Mouse (Mus musculus) lung, embryonic 15.5 days (tissue): Measurements from ENCODE around the gene Itpr2. TPM values are rescaled to one million over a fixed set of nuclear protein-coding genes. Genes with fewer than 3 reads are reported as not detected.
A peak's percentile ranks its signal among the peaks of the same experiment; 100 is the strongest.

Experiments used
- ATAC-seq: fragments of 200-750 bp; cut with Nextera tagmentation; 2 replicates; pipeline ENCODE4 v1.8.0; 2017; ENCODE audit warnings: moderate number of reproducible peaks, borderline replicate concordance; ENCODE audit not compliant: low FRiP score, low TSS enrichment; ENCODE audit errors: extremely low read depth
- H3K27ac ChIP-seq: fragments of 300-500 bp; sonication (generic); 2 replicates; pipeline ENCODE4 v1.5.1; 2015; ENCODE audit warnings: moderate library complexity, mild to moderate bottlenecking, inconsistent platforms
- H3K27me3 ChIP-seq: fragments of 300-500 bp; sonication (generic); 2 replicates; pipeline ENCODE4 v1.6.1; 2015; ENCODE audit warnings: inconsistent platforms
- H3K36me3 ChIP-seq: fragments of 300-500 bp; sonication (generic); 2 replicates; pipeline ENCODE4 v1.6.1; 2015; ENCODE audit warnings: inconsistent platforms
- H3K4me1 ChIP-seq: fragments of 300-500 bp; sonication (generic); 2 replicates; pipeline ENCODE4 v1.6.1; 2015; ENCODE audit warnings: inconsistent platforms
- H3K4me2 ChIP-seq: fragments of 300-500 bp; sonication (generic); 2 replicates; pipeline ENCODE4 v1.6.1; 2015; ENCODE audit warnings: inconsistent platforms, mild to moderate bottlenecking, moderate library complexity
- H3K4me3 ChIP-seq: fragments of 300-500 bp; sonication (generic); 2 replicates; pipeline ENCODE4 v1.5.1; 2015; ENCODE audit warnings: mild to moderate bottlenecking, inconsistent platforms
- H3K9ac ChIP-seq: fragments of 300-500 bp; sonication (generic); 2 replicates; pipeline ENCODE4 v1.6.1; 2015; ENCODE audit warnings: inconsistent platforms
- H3K9me3 ChIP-seq: fragments of 300-500 bp; sonication (generic); 2 replicates; pipeline ENCODE4 v1.6.1; 2016; ENCODE audit warnings: inconsistent platforms
- WGBS: fragments of 180-500 bp; shearing (Covaris S2); methylation state at CpG from one replicate; pipeline ENCODE4 v1.1.7; 2015; 5-methylcytosine and 5-hydroxymethylcytosine counted together
- polyA plus RNA-seq: library from polyadenylated mRNA; unstranded; fragments of >200 nt; fragmentation: Nextera tagmentation; extraction: Ambion mirVana; gene quantifications from 2 replicates; pipeline ENCODE4 v1.2.1, GENCODE M21; 2015

Itpr2 gene
- polyA plus RNA-seq, 1 experiment from 2014 or later: 18.8 TPM

DNA sequence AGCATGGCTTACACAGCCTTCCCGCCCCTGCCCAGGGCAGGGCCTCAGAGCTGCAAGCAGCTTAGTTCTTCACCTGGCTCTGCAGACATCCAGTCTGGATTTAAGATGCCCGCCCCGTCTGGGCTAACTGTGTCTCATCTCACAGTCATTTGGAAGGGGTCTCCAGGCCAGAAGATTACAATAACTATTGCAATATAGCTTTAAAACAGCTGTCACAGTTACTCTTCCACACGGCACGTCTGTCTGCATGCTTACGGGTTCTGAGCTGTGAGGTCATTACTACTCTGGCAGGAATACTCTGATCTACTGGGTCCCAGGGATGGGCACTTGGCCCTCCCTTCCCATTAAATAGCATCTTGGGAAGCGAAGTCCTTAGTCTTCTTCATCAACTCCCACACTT lies 393.3 kb downstream of the Itpr2 start:
- no peak overlapping the region for H3K4me3 ChIP-seq
- no peaks in the 10 kb centered on the region for H3K36me3 ChIP-seq
- H3K9ac ChIP-seq: no peak overlapping the region
- no peak for ATAC-seq
- 53% methylated on average over 7 of the region's 7 CpGs for WGBS
- H3K4me2 ChIP-seq: no peak overlapping the region
- no peak overlapping the region for H3K27ac ChIP-seq
- no peaks in the 10 kb centered on the region for H3K27me3 ChIP-seq
- H3K4me1 ChIP-seq: peaks cover 14% of the 10 kb centered on the region
- no peaks in the 10 kb centered on the region for H3K9me3 ChIP-seq

DNA sequence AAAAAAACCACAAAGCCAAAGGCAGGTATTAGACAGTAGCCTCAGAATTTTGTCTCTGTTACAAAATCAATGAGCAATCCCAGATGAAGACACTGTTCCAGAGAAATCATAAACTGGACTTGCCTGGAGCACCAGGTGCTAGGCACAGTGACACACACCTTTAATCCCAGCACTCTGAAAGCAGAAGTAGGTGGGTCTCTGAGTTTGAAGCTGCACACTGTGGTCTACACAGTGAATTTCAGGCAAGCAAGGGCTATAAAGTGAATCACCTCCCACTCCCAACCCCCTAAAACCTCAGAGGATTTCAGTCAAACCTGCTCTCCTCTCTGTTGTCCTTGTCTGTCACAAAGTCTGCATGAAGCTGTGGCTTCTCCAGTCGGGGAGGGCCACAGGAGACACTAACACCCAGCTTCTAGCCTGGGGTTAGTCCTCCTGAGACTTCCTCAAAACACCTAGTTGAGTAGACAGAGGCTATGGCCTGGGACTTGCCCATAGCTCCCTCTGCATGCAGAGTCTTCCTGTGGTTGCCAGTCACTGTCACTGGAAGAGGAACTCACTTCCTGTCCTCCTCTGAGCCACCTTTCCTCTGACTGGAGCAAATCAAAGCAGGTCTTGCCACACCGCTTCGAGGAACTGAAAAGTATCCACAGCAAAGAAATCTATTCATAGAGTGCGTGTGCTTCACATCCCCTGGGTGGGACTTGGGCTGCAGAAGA lies 394.7 kb downstream of the Itpr2 start:
- no peak overlapping the region for H3K4me3 ChIP-seq
- no peak overlapping the region for H3K4me2 ChIP-seq
- H3K27ac ChIP-seq: no peak overlapping the region
- no peak overlapping the region for H3K9ac ChIP-seq
- H3K27me3 ChIP-seq: no peaks in the 10 kb centered on the region
- ATAC-seq: no peak
- WGBS: 82% methylated on average over 4 of the region's 4 CpGs
- no peaks in the 10 kb centered on the region for H3K36me3 ChIP-seq
- H3K4me1 ChIP-seq: peaks cover 6% of the 10 kb centered on the region
- no peaks in the 10 kb centered on the region for H3K9me3 ChIP-seq

DNA sequence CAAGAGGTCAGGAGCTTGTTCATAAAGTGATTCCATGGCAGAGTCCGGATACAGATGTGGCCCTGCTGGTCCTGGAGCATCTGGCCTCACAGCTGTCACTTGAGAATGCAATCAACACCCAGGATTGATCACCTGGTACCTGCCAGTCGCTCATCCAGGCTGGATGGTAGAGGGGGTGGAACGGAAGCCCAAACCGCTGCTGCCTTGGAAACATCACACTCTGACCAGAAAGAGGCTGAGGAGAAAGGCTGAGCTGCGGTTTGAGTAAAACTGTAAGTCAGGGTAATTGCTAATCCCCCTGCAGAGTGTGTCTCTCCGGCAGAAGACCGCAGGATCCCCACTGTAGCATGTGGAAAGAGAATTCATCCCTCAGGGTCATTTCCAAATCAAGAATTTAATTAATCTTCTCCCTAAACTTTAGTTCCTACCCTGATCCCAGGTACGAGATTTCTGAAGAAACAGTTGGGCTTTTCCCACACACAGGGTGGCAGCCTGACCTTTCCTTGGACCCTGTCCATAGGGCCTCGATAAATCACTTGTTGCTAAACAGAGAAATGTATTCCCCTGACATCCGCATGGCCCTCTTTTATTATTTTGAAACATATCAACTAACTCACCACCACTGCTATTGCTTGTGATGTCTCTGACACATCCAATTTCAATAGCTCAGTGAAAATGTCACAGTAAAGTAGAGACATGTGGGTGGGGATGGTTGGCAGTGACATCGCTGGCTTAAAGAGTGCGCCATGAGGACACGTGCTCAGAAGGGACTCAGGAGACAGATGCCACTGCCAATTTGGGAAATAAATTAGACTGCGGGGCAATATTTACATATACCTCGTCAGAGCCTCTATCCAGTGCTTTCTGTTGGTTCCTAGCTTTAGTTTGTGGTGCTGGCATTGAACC lies 418.7 kb downstream of the Itpr2 start:
- H3K4me1 ChIP-seq: peaks cover 10% of the 10 kb centered on the region; the same call in 1 of the 2 replicates
- no peak overlapping the region for H3K4me3 ChIP-seq
- no peak overlapping the region for H3K27ac ChIP-seq
- WGBS: 50% methylated on average over 15 of the region's 15 CpGs
- H3K36me3 ChIP-seq: no peaks in the 10 kb centered on the region
- ATAC-seq: no peak
- H3K9ac ChIP-seq: no peak overlapping the region
- no peak overlapping the region for H3K4me2 ChIP-seq
- H3K9me3 ChIP-seq: no peaks in the 10 kb centered on the region
- no peaks in the 10 kb centered on the region for H3K27me3 ChIP-seq

DNA sequence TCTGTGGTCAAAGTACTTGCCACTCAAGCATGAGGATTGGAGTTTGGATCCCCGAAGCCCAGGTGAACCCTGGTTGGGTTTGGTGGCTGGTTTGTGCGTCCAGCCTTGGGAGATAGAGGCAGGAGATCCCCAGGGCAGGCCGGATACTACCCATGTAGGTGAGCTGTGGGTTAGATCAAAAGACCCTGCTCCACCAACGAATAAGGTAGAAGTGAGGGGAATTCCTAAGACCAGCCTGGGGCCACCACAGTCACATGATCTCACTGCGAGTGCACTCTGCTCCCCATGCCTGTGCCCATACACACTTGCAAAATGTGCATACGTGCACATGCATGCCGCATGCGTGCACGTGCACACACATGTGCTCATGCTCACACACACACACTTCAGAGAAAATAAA lies 419.5 kb downstream of the Itpr2 start:
- H3K36me3 ChIP-seq: no peaks in the 10 kb centered on the region
- H3K4me3 ChIP-seq: no peak overlapping the region
- H3K9ac ChIP-seq: no peak overlapping the region
- ATAC-seq: no peak
- no peaks in the 10 kb centered on the region for H3K9me3 ChIP-seq
- no peak overlapping the region for H3K4me2 ChIP-seq
- no peak overlapping the region for H3K27ac ChIP-seq
- no peaks in the 10 kb centered on the region for H3K27me3 ChIP-seq
- H3K4me1 ChIP-seq: peaks cover 10% of the 10 kb centered on the region; the same call in 1 of the 2 replicates
- 83% methylated on average over 9 of the region's 9 CpGs for WGBS

DNA sequence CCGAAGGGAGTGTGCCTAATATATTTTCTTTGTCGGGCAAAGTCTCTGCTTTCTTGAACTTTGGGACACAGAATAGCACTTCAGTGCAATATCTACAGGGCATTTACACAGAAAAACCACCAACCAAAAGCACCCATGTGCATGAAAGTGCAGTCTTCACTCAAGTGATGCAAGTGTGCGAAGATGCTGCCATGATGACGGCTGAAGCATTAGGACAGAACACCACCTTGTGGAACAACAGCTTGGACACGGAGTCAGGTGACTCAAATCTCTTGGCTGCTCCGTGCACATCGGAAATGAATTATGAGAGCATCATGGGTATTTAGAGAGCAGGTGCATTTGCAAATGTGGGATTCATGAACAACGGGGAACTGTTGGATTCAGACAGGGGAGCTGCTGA lies 420.4 kb downstream of the Itpr2 start:
- H3K36me3 ChIP-seq: no peaks in the 10 kb centered on the region
- WGBS: 84% methylated on average over 8 of the region's 8 CpGs
- H3K9ac ChIP-seq: no peak overlapping the region
- H3K4me1 ChIP-seq: peaks cover 10% of the 10 kb centered on the region; the same call in 1 of the 2 replicates
- H3K4me3 ChIP-seq: no peak overlapping the region
- H3K4me2 ChIP-seq: no peak overlapping the region
- H3K27ac ChIP-seq: no peak overlapping the region
- H3K9me3 ChIP-seq: no peaks in the 10 kb centered on the region
- H3K27me3 ChIP-seq: no peaks in the 10 kb centered on the region
- no peak for ATAC-seq

DNA sequence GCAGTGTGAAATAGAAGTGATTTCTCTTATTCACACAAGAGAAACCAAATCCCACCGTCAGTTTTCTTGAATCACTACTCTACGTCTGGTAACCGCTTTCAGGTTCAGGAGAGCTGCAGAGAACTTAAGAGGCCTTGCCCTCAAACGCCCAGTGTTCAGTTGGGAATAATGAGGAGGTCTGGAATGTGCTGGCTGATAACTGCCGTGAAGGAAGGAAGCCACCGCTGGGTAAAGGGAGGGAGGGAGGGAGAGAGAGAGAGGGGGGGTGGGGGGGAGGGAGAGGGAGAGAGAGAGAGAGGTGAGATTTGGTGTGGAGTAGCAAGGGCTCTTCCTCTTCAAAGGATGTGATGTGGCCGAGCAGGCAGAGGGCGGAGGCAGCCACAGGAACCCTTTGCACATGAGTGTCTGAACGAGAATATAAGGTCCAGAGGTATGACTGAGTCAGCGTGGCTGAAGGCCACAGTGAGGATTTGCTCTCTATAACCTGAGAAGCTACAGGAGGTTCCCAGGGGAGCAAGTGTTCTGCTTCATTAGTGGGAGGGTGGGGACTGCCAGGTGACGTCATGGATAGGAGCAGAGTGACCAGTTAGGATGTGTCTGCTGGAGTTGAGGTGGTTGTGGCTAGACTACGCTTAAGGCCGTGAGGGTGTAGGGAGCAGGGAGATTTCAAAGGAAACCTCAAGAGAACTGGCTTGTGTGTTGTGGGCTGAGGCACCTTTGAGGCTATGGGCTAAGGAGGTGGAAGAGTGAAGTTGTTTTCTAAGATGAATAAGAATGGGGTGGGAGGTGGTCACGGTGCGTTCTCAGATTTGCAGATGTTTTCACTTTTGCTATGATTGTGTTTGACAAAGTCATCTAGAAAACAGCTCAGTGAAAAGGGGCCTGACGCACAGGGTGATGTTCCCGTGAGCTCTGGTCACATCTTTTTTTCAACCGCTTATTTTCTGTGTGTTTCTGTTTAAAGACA lies 421.2 kb downstream of the Itpr2 start:
- Histone ChIP-seq H3K9me3 (no peaks in the 10 kb centered on the region), H3K4me3 (no peak overlapping the region), H3K27ac (no peak overlapping the region), H3K9ac (no peak overlapping the region), H3K4me1 (peaks cover 10% of the 10 kb centered on the region; the same call in 1 of the 2 replicates), H3K27me3 (no peaks in the 10 kb centered on the region), H3K4me2 (no peak overlapping the region), H3K36me3 (no peaks in the 10 kb centered on the region)
- WGBS: 51% methylated on average over 18 of the region's 18 CpGs
- peak; percentile 54; the same call in 1 of the 2 replicates for ATAC-seq

DNA sequence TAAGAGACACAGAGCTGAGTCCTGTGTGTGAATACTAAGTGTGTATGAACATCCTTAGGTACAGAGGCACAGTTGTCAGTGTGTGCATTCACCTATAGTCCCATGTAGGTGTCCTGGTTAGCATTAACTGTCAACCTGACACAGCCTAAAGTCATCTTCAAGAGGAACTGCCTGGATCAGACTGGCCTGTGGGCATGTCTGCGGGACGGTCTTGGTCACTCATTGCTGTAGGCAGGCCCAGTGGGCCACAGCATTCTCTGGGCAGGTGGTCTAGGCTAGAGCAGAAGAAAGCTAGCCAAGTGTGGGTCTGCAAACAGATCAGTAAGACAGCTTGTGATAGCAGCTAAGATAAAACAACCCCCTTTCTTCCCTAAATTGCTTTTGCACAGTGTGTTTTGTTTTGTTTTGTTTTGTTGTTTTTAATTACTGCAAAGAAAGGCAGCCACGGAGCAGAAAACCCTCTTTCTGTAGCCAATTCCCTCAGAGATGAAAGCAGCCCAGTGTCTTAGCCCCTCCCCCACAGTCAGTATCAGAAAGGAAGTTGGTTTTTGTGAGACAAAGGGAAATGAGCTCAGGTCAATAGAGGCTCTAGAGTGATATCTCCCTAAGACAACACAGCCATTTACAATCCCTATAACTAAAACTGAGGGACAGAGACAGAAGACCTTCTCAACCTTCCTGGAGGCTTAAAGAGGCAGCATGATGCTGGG lies 422.1 kb downstream of the Itpr2 start:
- H3K4me1 ChIP-seq: peaks cover 10% of the 10 kb centered on the region; the same call in 1 of the 2 replicates
- H3K4me3 ChIP-seq: no peak overlapping the region
- no peak for ATAC-seq
- no peak overlapping the region for H3K27ac ChIP-seq
- H3K9ac ChIP-seq: no peak overlapping the region
- WGBS: 59% methylated on average over 3 of the region's 3 CpGs
- no peaks in the 10 kb centered on the region for H3K36me3 ChIP-seq
- no peaks in the 10 kb centered on the region for H3K9me3 ChIP-seq
- no peak overlapping the region for H3K4me2 ChIP-seq
- H3K27me3 ChIP-seq: no peaks in the 10 kb centered on the region

DNA sequence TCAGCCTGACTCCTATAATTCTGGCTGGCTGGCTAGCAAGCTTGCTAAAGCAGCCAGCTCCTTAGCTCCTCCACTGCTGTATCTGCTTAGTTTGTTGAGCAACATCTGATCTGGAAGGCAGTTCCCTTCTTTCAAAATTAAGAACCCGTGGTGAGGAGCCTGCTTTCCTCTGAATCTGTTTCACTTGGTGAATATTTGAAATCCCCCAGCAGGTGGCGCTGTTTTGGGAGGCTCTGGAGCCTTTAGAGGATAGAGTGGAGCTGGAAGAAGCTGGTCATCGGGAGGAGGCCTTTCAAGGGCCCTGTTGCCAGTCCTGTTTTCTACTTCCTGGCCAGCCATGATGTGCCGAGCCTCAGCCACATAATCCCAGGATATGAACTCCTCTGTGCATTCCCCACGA lies 422.8 kb downstream of the Itpr2 start:
- no peaks in the 10 kb centered on the region for H3K27me3 ChIP-seq
- no peaks in the 10 kb centered on the region for H3K36me3 ChIP-seq
- H3K4me2 ChIP-seq: no peak overlapping the region
- H3K9ac ChIP-seq: no peak overlapping the region
- no peak overlapping the region for H3K27ac ChIP-seq
- no peak for ATAC-seq
- 37% methylated on average over 5 of the region's 5 CpGs for WGBS
- peaks cover 10% of the 10 kb centered on the region; the same call in 1 of the 2 replicates for H3K4me1 ChIP-seq
- H3K9me3 ChIP-seq: no peaks in the 10 kb centered on the region
- no peak overlapping the region for H3K4me3 ChIP-seq

DNA sequence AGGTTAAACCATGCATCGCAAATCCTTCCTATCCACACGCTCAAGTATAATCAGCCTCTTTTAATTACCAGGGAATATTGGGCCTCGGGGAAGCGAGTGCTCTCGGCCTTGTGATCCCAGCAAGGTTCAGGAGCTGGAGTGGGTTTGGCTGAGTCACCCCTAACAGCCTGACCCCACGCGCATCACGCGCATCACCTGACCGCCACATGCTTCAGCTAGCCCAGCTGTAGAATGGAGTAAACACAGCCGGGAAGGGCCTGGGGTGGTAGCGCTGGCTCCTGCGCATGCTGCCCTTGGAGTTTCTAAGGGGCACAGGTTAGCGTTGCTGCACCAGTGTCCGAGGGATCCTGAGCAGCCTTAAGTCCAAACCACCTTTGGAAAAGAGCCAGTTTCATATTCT lies 423.9 kb downstream of the Itpr2 start:
- H3K9ac ChIP-seq: no peak overlapping the region
- 88% methylated on average over 15 of the region's 15 CpGs for WGBS

DNA sequence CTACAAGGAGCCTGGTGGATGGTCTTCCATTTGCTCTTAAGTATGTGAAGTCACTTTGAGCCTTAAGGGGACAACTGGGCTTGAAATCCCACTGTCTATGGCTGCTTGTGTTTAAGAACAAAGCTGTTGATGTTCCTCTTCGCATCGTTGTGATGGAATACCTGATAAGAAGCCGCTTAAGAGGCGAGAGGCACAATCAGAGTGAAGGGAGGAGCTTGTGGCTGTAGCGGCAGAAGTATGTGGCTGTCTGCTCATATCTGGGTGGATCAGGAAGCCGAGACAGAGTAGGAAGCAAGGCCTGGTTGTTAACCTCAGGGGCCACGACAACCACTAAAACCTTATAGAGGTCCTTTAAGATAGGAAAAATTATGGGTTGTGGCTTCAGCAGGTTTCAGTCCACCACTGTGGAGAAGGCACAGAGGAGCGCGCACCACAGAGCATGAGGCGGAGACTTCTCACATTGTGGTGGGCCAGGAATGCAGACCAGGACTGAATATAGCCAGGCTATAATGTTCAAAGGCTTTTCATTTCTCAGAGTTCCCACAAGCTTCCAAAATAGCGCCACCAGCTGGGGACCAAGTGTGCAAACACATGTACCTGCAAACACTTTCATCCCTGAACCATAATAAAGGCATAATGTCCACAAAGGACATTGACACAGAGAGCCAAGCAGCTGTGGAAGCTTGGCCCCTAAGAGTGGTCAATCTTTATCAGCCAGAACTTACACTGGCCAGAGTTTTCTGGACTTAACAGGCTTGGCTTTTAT lies 424.7 kb downstream of the Itpr2 start:
- Histone ChIP-seq H3K9ac (no peak overlapping the region), H3K4me1 (peaks cover 10% of the 10 kb centered on the region; the same call in 1 of the 2 replicates), H3K27me3 (no peaks in the 10 kb centered on the region), H3K9me3 (no peaks in the 10 kb centered on the region), H3K4me3 (no peak overlapping the region), H3K36me3 (no peaks in the 10 kb centered on the region), H3K4me2 (no peak overlapping the region), H3K27ac (no peak overlapping the region)
- WGBS: 60% methylated on average over 11 of the region's 11 CpGs
- ATAC-seq: no peak

More for the DNA sequence above, 423.9 kb downstream of the Itpr2 start:
- Histone ChIP-seq H3K9me3 (no peaks in the 10 kb centered on the region), H3K27ac (no peak overlapping the region), H3K36me3 (no peaks in the 10 kb centered on the region), H3K27me3 (no peaks in the 10 kb centered on the region), H3K4me3 (no peak overlapping the region), H3K4me2 (no peak overlapping the region), H3K4me1 (peaks cover 10% of the 10 kb centered on the region; the same call in 1 of the 2 replicates)
- ATAC-seq: no peak
